Mouse (Mus musculus) liver, embryonic 11.5 days (tissue): ENCODE data around the gene Nes. TPM values are rescaled to one million over a fixed set of nuclear protein-coding genes. Genes with fewer than 3 reads are reported as not detected.
A peak's percentile ranks its signal among the peaks of the same experiment; 100 is the strongest.

Experiments
- ATAC-seq: fragments of 200-750 bp; cut with Nextera tagmentation; replicated peaks from 2 replicates; pipeline ENCODE4 v1.8.0; 2017; ENCODE audit warnings: moderate number of reproducible peaks, mild to moderate bottlenecking, moderate TSS enrichment, moderate library complexity; ENCODE audit not compliant: low FRiP score
- DNase-seq: peaks from one replicate; pipeline ENCODE4 v3.0.0-alpha.2; 2017; ENCODE audit warnings: low spot score
- H3K27ac ChIP-seq: fragments of 300-500 bp; sonication (generic); 2 replicates; pipeline ENCODE4 v1.5.1; 2014; ENCODE audit warnings: mild to moderate bottlenecking, low read depth, low read length, control low read depth
- H3K27me3 ChIP-seq: fragments of 300-500 bp; sonication (generic); replicated peaks from 2 replicates; pipeline ENCODE4 v1.6.1; 2014; ENCODE audit warnings: low read length, mixed read lengths; ENCODE audit not compliant: control insufficient read depth, insufficient read depth
- H3K36me3 ChIP-seq: fragments of 300-500 bp; sonication (generic); 2 replicates; pipeline ENCODE4 v1.6.1; 2014; ENCODE audit warnings: mild to moderate bottlenecking, low read length, moderate library complexity, mixed read lengths; ENCODE audit not compliant: control insufficient read depth, insufficient read depth
- H3K4me1 ChIP-seq: fragments of 300-500 bp; sonication (generic); replicated peaks from 2 replicates; pipeline ENCODE4 v1.6.1; 2014; ENCODE audit warnings: low read length, mixed read lengths; ENCODE audit not compliant: control insufficient read depth, insufficient read depth
- H3K4me2 ChIP-seq: fragments of 300-500 bp; sonication (generic); 2 replicates; pipeline ENCODE4 v1.6.1; 2014; ENCODE audit warnings: mild to moderate bottlenecking, control low read depth, moderate library complexity
- H3K4me3 ChIP-seq: fragments of 300-500 bp; sonication (generic); 2 replicates; pipeline ENCODE4 v1.5.1; 2014; ENCODE audit warnings: low read depth, low read length, control low read depth
- H3K9ac ChIP-seq: fragments of 300-500 bp; sonication (generic); 2 replicates; pipeline ENCODE4 v1.6.1; 2014; ENCODE audit warnings: low read depth, low read length, control low read depth
- H3K9me3 ChIP-seq: fragments of 300-500 bp; sonication (generic); 2 replicates; pipeline ENCODE4 v1.6.1; 2016; ENCODE audit warnings: low read length, inconsistent platforms, mixed read lengths; ENCODE audit not compliant: control insufficient read depth
- WGBS: fragments of 180-500 bp; shearing (Covaris S2); extraction: QIAGEN DNeasy Blood & Tissue Kit; methylation state at CpG from one replicate; pipeline ENCODE4 v1.1.7; 2014; 5-methylcytosine and 5-hydroxymethylcytosine counted together
- polyA plus RNA-seq: library from polyadenylated mRNA; unstranded; fragments of >200 nt; fragmentation: Nextera tagmentation; extraction: Ambion mirVana; gene quantifications from 2 replicates; pipeline ENCODE4 v1.2.1, GENCODE M21; 2014

The Nes gene
- polyA plus RNA-seq, 1 experiment from 2014 or later, result 4.9 TPM

- no peaks in the 10 kb centered on the region for H3K36me3 ChIP-seq
- peaks cover 25% of the 10 kb centered on the region for H3K27me3 ChIP-seq
- WGBS, result 50% methylated on average over 1 of the region's 1 CpGs
- H3K27ac ChIP-seq, result no peak overlapping the region
- H3K9me3 ChIP-seq, result no peaks in the 10 kb centered on the region
- H3K4me2 ChIP-seq, result no peak overlapping the region
- H3K9ac ChIP-seq, result no peak overlapping the region
- H3K4me1 ChIP-seq, result peaks cover 14% of the 10 kb centered on the region
- no peak for DNase-seq
- no peak overlapping the region for H3K4me3 ChIP-seq
- no peak for ATAC-seq
These were observed 11.9 kb upstream of the Nes start for GRCm38 (mm10) chr3:87958967-87959366.

- Histone ChIP-seq H3K9me3 (no peaks in the 10 kb centered on the region), H3K4me3 (no peak overlapping the region), H3K27me3 (peaks cover 22% of the 10 kb centered on the region), H3K4me2 (no peak overlapping the region), H3K36me3 (no peaks in the 10 kb centered on the region), H3K27ac (no peak overlapping the region; the same call in 1 of the 2 replicates), H3K4me1 (peaks cover 14% of the 10 kb centered on the region), H3K9ac (no peak overlapping the region)
- DNase-seq (no peak), ATAC-seq (no peak)
- WGBS, result 60% methylated on average over 7 of the region's 7 CpGs
These were observed 11.5 kb upstream of the Nes start for GRCm38 (mm10) chr3:87959371-87959770.

GRCm38 (mm10) chr3:87960191-87960585, 10.7 kb upstream of the Nes start:
- peaks cover 24% of the 10 kb centered on the region for H3K27me3 ChIP-seq
- peak overlapping the region; percentile 89 for H3K4me2 ChIP-seq
- H3K4me3 ChIP-seq, result peak overlapping the region; percentile 50
- no peaks in the 10 kb centered on the region for H3K36me3 ChIP-seq
- H3K9me3 ChIP-seq, result no peaks in the 10 kb centered on the region
- peak overlapping the region; percentile 64; the same call in 1 of the 2 replicates for H3K9ac ChIP-seq
- H3K4me1 ChIP-seq, result peaks cover 14% of the 10 kb centered on the region
- ATAC-seq, result 0 out of 2 replicates have a peak, but pooled peaks have one; percentile 1
- 12% methylated on average over 10 of the region's 10 CpGs for WGBS
- no peak for DNase-seq
- H3K27ac ChIP-seq, result peak overlapping the region; percentile 64; the same call in 1 of the 2 replicates

- Histone ChIP-seq H3K4me3 (peak overlapping the region; percentile 50), H3K27ac (peak overlapping the region; percentile 64), H3K9me3 (no peaks in the 10 kb centered on the region), H3K27me3 (peaks cover 24% of the 10 kb centered on the region), H3K4me1 (peaks cover 14% of the 10 kb centered on the region), H3K9ac (peak overlapping the region; percentile 64), H3K36me3 (no peaks in the 10 kb centered on the region), H3K4me2 (peak overlapping the region; percentile 89)
- WGBS, result under 1% methylated on average over 27 of the region's 27 CpGs
- ATAC-seq (peak; percentile 96), DNase-seq (peak; percentile 85)
These were observed 10.2 kb upstream of the Nes start for GRCm38 (mm10) chr3:87960586-87961191.

- Histone ChIP-seq H3K4me2 (peak overlapping the region; percentile 77), H3K36me3 (no peaks in the 10 kb centered on the region), H3K4me3 (peak overlapping the region; percentile 55), H3K27ac (no peak overlapping the region), H3K9me3 (no peaks in the 10 kb centered on the region), H3K4me1 (peaks cover 25% of the 10 kb centered on the region), H3K9ac (no peak overlapping the region), H3K27me3 (peaks cover 39% of the 10 kb centered on the region)
- peak; percentile 63 for DNase-seq
- 0 out of 2 replicates have a peak, but pooled peaks have one; percentile 34 for ATAC-seq
- 2% methylated on average over 21 of the region's 21 CpGs for WGBS
These were observed 517 bp upstream of the Nes start for GRCm38 (mm10) chr3:87970184-87970938.

GRCm38 (mm10) chr3:87971489-87972202, 768 bp downstream of the Nes start:
- peak overlapping the region; percentile 77 for H3K4me2 ChIP-seq
- DNase-seq, result no peak
- no peaks in the 10 kb centered on the region for H3K36me3 ChIP-seq
- peak overlapping the region; percentile 55 for H3K4me3 ChIP-seq
- peaks cover 42% of the 10 kb centered on the region for H3K27me3 ChIP-seq
- H3K27ac ChIP-seq, result no peak overlapping the region
- H3K9ac ChIP-seq, result peak overlapping the region; percentile 57
- ATAC-seq, result no peak
- 2% methylated on average over 58 of the region's 60 CpGs for WGBS
- H3K4me1 ChIP-seq, result peaks cover 25% of the 10 kb centered on the region
- H3K9me3 ChIP-seq, result no peaks in the 10 kb centered on the region

GRCm38 (mm10) chr3:87972203-87972664, 1.4 kb downstream of the Nes start:
- Histone ChIP-seq H3K36me3 (no peaks in the 10 kb centered on the region), H3K27ac (no peak overlapping the region), H3K4me2 (peak overlapping the region; percentile 77), H3K9me3 (no peaks in the 10 kb centered on the region), H3K4me3 (peak overlapping the region; percentile 55), H3K9ac (0 out of 2 replicates have a peak overlapping the region, but pooled peaks have one; percentile 20), H3K4me1 (peaks cover 25% of the 10 kb centered on the region), H3K27me3 (peaks cover 42% of the 10 kb centered on the region)
- ATAC-seq (no peak), DNase-seq (no peak)
- WGBS, result 29% methylated on average over 8 of the region's 8 CpGs

GRCm38 (mm10) chr3:87972776-87973175, 1.9 kb downstream of the Nes start:
- peak overlapping the region; percentile 20; the same call in 1 of the 2 replicates for H3K9ac ChIP-seq
- 40% methylated on average over 5 of the region's 5 CpGs for WGBS

More at GRCm38 (mm10) chr3:87972776-87973175, 1.9 kb downstream of the Nes start:
- no peak overlapping the region for H3K27ac ChIP-seq
- peaks cover 42% of the 10 kb centered on the region for H3K27me3 ChIP-seq
- H3K4me1 ChIP-seq, result peaks cover 25% of the 10 kb centered on the region
- H3K9me3 ChIP-seq, result no peaks in the 10 kb centered on the region
- no peaks in the 10 kb centered on the region for H3K36me3 ChIP-seq
- ATAC-seq (no peak), DNase-seq (no peak)
- peak overlapping the region; percentile 55 for H3K4me3 ChIP-seq
- H3K4me2 ChIP-seq, result peak overlapping the region; percentile 77
